8 mouse cellular contexts compared by ENCODE assay signal in genomic region chr16:37868506-37869469, GRCm38 (mm10). TPM values are rescaled to one million over a fixed set of nuclear protein-coding genes. Genes with fewer than 3 reads are reported as not detected.
DNase-seq lines count a peak whose midpoint lies in the region; ATAC-seq and TF ChIP-seq lines count a peak whose summit lies in the region.

No protein-coding gene starts in this region.

- peak overlapping the region; percentile 90 for H3K4me2 ChIP-seq in liver, embryonic 12.5 days
- peak overlapping the region; percentile 82 for H3K4me2 ChIP-seq in myocyte (ENCODE audit: low read depth)

- H3K27me3 ChIP-seq in kidney, adult 2 months (replicated peaks; ENCODE audit: control insufficient read depth, insufficient read depth, low read length): no peaks in the 10 kb centered on the region
- H3K27me3 ChIP-seq in liver, embryonic 12.5 days (replicated peaks): no peaks in the 10 kb centered on the region
- H3K27me3 ChIP-seq in myocyte (ENCODE audit: control insufficient read depth, insufficient read depth, insufficient read length): no peaks in the 10 kb centered on the region

- H3ac ChIP-seq in myocyte (ENCODE audit: control insufficient read depth, insufficient read length): peak overlapping the region; percentile 75

- peak; percentile 39 to 67 for DNase-seq in right cerebral cortex, adult 2 months (ENCODE audit: low spot score in 2 of 2)
- no peak for DNase-seq in right cerebral cortex, postnatal 25 days
- peak; percentile 72 for DNase-seq in gastrocnemius, postnatal 10 days
- DNase-seq in kidney, adult 2 months: peak; percentile 84
- DNase-seq in thymus, postnatal 14 days: peak; percentile 62

- peak overlapping the region; percentile 89 for H3K9ac ChIP-seq in liver, embryonic 12.5 days

- H3K4me1 ChIP-seq in kidney, adult 2 months (ENCODE audit: control insufficient read depth, insufficient read depth, low read length): peaks cover 17% of the 10 kb centered on the region; the same call in 1 of the 2 replicates
- peaks cover 32% of the 10 kb centered on the region for H3K4me1 ChIP-seq in liver, embryonic 12.5 days

- under 1% methylated on average over 87 of the region's 87 CpGs for WGBS in kidney, adult 2 months
- WGBS in liver, embryonic 12.5 days (ENCODE audit: insufficient replicate concordance): under 1% methylated on average over 79 of the region's 87 CpGs

- peak; percentile 31 for ATAC-seq in common myeloid progenitor, adult 5-6 weeks (replicated peaks; ENCODE audit: low read depth, poor library complexity, severe bottlenecking)
- peak; percentile 71 for ATAC-seq in liver, embryonic 12.5 days

- peaks cover 49% of the 10 kb centered on the region for H3K79me2 ChIP-seq in myocyte (ENCODE audit: control insufficient read depth, insufficient read depth)

- TF ChIP-seq POLR2A in kidney, adult 2 months (IDR thresholded peaks at IDR 0.05; ENCODE audit: low read depth, low read length): no peak
- TF ChIP-seq POLR2A in myocyte (IDR thresholded peaks at IDR 0.05; ENCODE audit: insufficient read length, low read depth): peak; percentile 18

- peak overlapping the region; percentile 97 for H3K4me3 ChIP-seq in kidney, adult 2 months (ENCODE audit: insufficient read depth, low read depth, low read length)
- H3K4me3 ChIP-seq in liver, embryonic 12.5 days: peak overlapping the region; percentile 94
- H3K4me3 ChIP-seq in myocyte: peak overlapping the region; percentile 75

- H3K36me3 ChIP-seq in kidney, adult 2 months (ENCODE audit: control insufficient read depth, insufficient read depth, low read length): no peaks in the 10 kb centered on the region; the same call in 1 of the 2 replicates
- H3K36me3 ChIP-seq in liver, embryonic 12.5 days: 0 out of 2 replicates have a peak, but pooled peaks cover 10% of the 10 kb centered on the region
- H3K36me3 ChIP-seq in myocyte (ENCODE audit: control insufficient read depth, insufficient read depth): no peaks in the 10 kb centered on the region

- TF ChIP-seq CTCF in kidney, adult 2 months (conservative IDR thresholded peaks at IDR 0.05; ENCODE audit: insufficient read depth, insufficient read length, low read depth, low read length): no peak

- no peaks in the 10 kb centered on the region for H3K9me3 ChIP-seq in liver, embryonic 12.5 days (replicated peaks)

- peak overlapping the region; percentile 99 for H3K27ac ChIP-seq in kidney, adult 2 months (ENCODE audit: insufficient read depth, low read depth, low read length)
- peak overlapping the region; percentile 90 for H3K27ac ChIP-seq in liver, embryonic 12.5 days

TF ChIP-seq in myocyte, 11 proteins besides CTCF, POLR2A, EP300 and RAD21:
- TF ChIP-seq MYOG (IDR thresholded peaks at IDR 0.05; ENCODE audit: control insufficient read depth in 1 of 3, insufficient read depth in 1 of 3, insufficient read length in 2 of 3, low read depth in 2 of 3) (peak in 1 of 3 experiments; percentile 2), TCF12 (IDR thresholded peaks at IDR 0.05; ENCODE audit: insufficient read depth, poor library complexity, severe bottlenecking) (no peak)

RNA-seq across cellular contexts. Expression of gene Lrrc58, which starts 0.6 kb away (rescaled TPM):
- total RNA-seq in common myeloid progenitor, adult 5-6 weeks (2017): 50.5 and 64.4 TPM in 2 replicates
- 10 to 100 TPM; 50.9 to 53.6 TPM for total RNA-seq in gastrocnemius, postnatal 10 days (2021)
- polyA plus RNA-seq in kidney, adult 2 months (2012; rRNA removed): 23.3 and 25.9 TPM in 2 replicates
- 22.0 and 22.2 TPM in 2 replicates for polyA plus RNA-seq in liver, embryonic 12.5 days (2016; fragmentation: Nextera tagmentation; extraction: Ambion mirVana)
- polyA plus RNA-seq in myocyte (2012; fragmentation: generic; extraction: Trizol): 6.9 TPM

RNA-seq across cellular contexts. Expression of gene Gm36028, which starts 7.8 kb away (rescaled TPM):
- total RNA-seq in common myeloid progenitor, adult 5-6 weeks (2017): 0.64 TPM in 1 of 2 replicates, not detected in the other
- under 1 TPM; 0.21 to 0.38 TPM for total RNA-seq in gastrocnemius, postnatal 10 days (2021)
- 1.5 and 1.8 TPM in 2 replicates for polyA plus RNA-seq in kidney, adult 2 months (2012; rRNA removed)
- polyA plus RNA-seq in liver, embryonic 12.5 days (2016; fragmentation: Nextera tagmentation; extraction: Ambion mirVana): not detected in 2 replicates
- 0.08 TPM for polyA plus RNA-seq in myocyte (2012; fragmentation: generic; extraction: Trizol)

RNA-seq across cellular contexts. Expression of gene Gpr156, which starts 47.5 kb away (rescaled TPM):
- total RNA-seq in common myeloid progenitor, adult 5-6 weeks (2017): not detected in 2 replicates
- 1 to 10 TPM in 1 of 2 experiments, under 1 TPM in 1; 0.90 to 1.1 TPM for total RNA-seq in gastrocnemius, postnatal 10 days (2021)
- polyA plus RNA-seq in kidney, adult 2 months (2012; rRNA removed): 0.03 TPM in 1 of 2 replicates, not detected in the other
- 0.07 TPM in 1 of 2 replicates, not detected in the other for polyA plus RNA-seq in liver, embryonic 12.5 days (2016; fragmentation: Nextera tagmentation; extraction: Ambion mirVana)
- polyA plus RNA-seq in myocyte (2012; fragmentation: generic; extraction: Trizol): 0.06 TPM
